Mouse (Mus musculus) ES-E14 (cell line): ENCODE results near the gene Nxph1. TPM values are rescaled to one million over a fixed set of nuclear protein-coding genes. Genes with fewer than 3 reads are reported as not detected.

Source experiments
- DNase-seq: peaks from one replicate; pipeline ENCODE4 v3.0.0-alpha.2; 2013; ENCODE audit warnings: low read depth, low spot score
- H3K27ac ChIP-seq: 2 replicates; pipeline ENCODE4 v1.5.1; 2012; ENCODE audit warnings: low read depth, mild to moderate bottlenecking, low read length, moderate library complexity, mixed read lengths; ENCODE audit not compliant: poor library complexity, insufficient read depth, severe bottlenecking
- H3K36me3 ChIP-seq: 2 replicates; pipeline ENCODE4 v1.6.1; 2012; ENCODE audit warnings: mild to moderate bottlenecking, low read length, moderate library complexity, mixed read lengths; ENCODE audit not compliant: control insufficient read depth, poor library complexity, insufficient read depth, severe bottlenecking
- H3K4me1 ChIP-seq, 2 experiments: fragments of 150-350 bp in 1 of 2; sonication (generic) in 1 of 2; 2 replicates each; pipeline ENCODE4 v1.6.1; 2012; ENCODE audit warnings: low read length in 2 of 2, mild to moderate bottlenecking in 1 of 2, mixed read lengths in 1 of 2; ENCODE audit not compliant: control insufficient read depth in 2 of 2, insufficient read depth in 2 of 2, poor library complexity in 1 of 2
- H3K4me3 ChIP-seq, 2 experiments: fragments of 150-350 bp in 1 of 2; sonication (generic) in 1 of 2; 2 replicates each; pipeline ENCODE4 v1.5.1; 2012; ENCODE audit warnings: low read length in 2 of 2, low read depth in 1 of 2, mild to moderate bottlenecking in 1 of 2, mixed read lengths in 1 of 2; ENCODE audit not compliant: insufficient read depth in 1 of 2, poor library complexity in 1 of 2, severe bottlenecking in 1 of 2
- H3K9ac ChIP-seq: 2 replicates; pipeline ENCODE4 v1.6.1; 2012; ENCODE audit warnings: low read depth, mild to moderate bottlenecking, low read length, mixed read lengths; ENCODE audit not compliant: poor library complexity, insufficient read depth, severe bottlenecking
- H3K9me3 ChIP-seq: fragments of 150-350 bp; sonication (generic); 2 replicates; pipeline ENCODE4 v1.6.1; 2012; ENCODE audit warnings: low read depth, mild to moderate bottlenecking, low read length; ENCODE audit not compliant: control insufficient read depth, insufficient read depth
- CHD2 ChIP-seq: IDR thresholded peaks from 2 replicates; pipeline ENCODE4 v1.6.1; 2014; ENCODE audit warnings: mild to moderate bottlenecking, low read depth, low read length, inconsistent platforms
- HCFC1 ChIP-seq: IDR thresholded peaks from 2 replicates; pipeline ENCODE4 v1.6.1; 2012; ENCODE audit warnings: low read length, inconsistent platforms, borderline replicate concordance; ENCODE audit not compliant: insufficient read depth
- MAFK ChIP-seq: IDR thresholded peaks from 2 replicates; pipeline ENCODE4 v1.6.1; 2014; ENCODE audit warnings: mild to moderate bottlenecking, low read depth, low read length, inconsistent platforms; ENCODE audit not compliant: insufficient read depth
- ZC3H11A ChIP-seq: IDR thresholded peaks from 2 replicates; pipeline ENCODE4 v1.6.1; 2012; ENCODE audit warnings: low read depth, mild to moderate bottlenecking, inconsistent platforms, low read length, borderline replicate concordance
- ZNF384 ChIP-seq: IDR thresholded peaks from 2 replicates; pipeline ENCODE4 v1.6.1; 2012; ENCODE audit warnings: low read depth, low read length, inconsistent platforms
- in situ Hi-C, 2 experiments: fragments of 600-800 bp; cut with MboI; formaldehyde crosslinking; loops; one replicate each; pipeline ENCODE4 v1.15.1; 2025; ENCODE audit warnings: low sequenced_read_pairs in 2 of 2, inconsistent platforms in 1 of 2; ENCODE audit not compliant: unreplicated experiment in 2 of 2
- total RNA-seq: library from RNA; depleted of rRNA; stranded (reverse); fragments of 300-350 nt; gene quantifications from 2 replicates; pipeline ENCODE4 v1.2.3, GENCODE M21; 2012

Gene Nxph1
- total RNA-seq, 1 experiment: not detected

GRCm38 (mm10) chr6:8948471-8949411, 510 bp downstream of the Nxph1 start:
- Histone ChIP-seq H3K9me3 (no peaks in the 10 kb centered on the region), H3K4me3 (peak overlapping the region; percentile 19 to 46), H3K4me1 (peaks cover 0 to 4% of the 10 kb centered on the region in 2 experiments; a peak in 1 of 4 replicates), H3K9ac (no peak overlapping the region), H3K36me3 (no peaks in the 10 kb centered on the region), H3K27ac (no peak overlapping the region)
- no peak for DNase-seq
- TF ChIP-seq ZNF384: no peak
- no peak for TF ChIP-seq HCFC1
- TF ChIP-seq ZC3H11A: no peak
- TF ChIP-seq CHD2: no peak
- TF ChIP-seq MAFK: no peak
- in situ Hi-C loops: loop anchor here in 1 of 2 experiments (25.0 kb wide), 1 partner anchor 289 kb away; no protein-coding TSS in a partner anchor

DNA sequence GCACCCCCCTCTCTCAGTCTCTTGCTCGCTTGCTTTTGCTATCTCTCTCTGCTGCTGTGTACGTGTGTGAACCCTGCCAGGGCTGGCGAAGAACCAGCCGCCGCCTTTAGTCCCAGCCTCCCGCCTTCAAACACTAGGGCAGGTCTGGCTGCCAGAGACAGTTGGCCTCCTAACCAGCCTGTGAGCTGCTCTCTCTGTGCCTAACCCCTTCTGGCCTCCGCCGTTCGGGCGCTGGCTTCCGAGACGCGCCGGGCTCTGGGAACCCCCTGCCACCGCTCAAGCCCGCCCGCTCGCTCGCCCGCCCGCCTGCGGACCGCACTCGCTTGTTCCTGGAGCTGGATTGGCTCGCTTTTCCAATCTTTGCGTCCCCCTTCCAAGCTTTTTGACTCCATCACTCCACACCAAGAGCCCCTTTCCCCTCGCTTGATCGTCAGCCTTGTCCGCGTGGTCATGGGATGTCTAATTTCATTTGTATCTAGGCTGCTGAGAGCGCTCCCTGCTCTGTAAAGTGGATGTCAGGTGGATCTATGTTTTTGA, 1.5 kb downstream of the Nxph1 start:
- Histone ChIP-seq H3K4me3 (peak overlapping the region; percentile 34 to 47; a peak in 3 of 4 replicates), H3K36me3 (no peaks in the 10 kb centered on the region), H3K9me3 (no peaks in the 10 kb centered on the region), H3K9ac (no peak overlapping the region), H3K27ac (no peak overlapping the region), H3K4me1 (peaks cover 0 to 4% of the 10 kb centered on the region in 2 experiments; a peak in 1 of 4 replicates)
- no peak for DNase-seq
- in situ Hi-C loops: loop anchor here in 1 of 2 experiments (25.0 kb wide), 1 partner anchor 288 kb away; no protein-coding TSS in a partner anchor
- TF ChIP-seq MAFK (no peak), ZC3H11A (no peak), HCFC1 (no peak), CHD2 (no peak), ZNF384 (no peak)

DNA sequence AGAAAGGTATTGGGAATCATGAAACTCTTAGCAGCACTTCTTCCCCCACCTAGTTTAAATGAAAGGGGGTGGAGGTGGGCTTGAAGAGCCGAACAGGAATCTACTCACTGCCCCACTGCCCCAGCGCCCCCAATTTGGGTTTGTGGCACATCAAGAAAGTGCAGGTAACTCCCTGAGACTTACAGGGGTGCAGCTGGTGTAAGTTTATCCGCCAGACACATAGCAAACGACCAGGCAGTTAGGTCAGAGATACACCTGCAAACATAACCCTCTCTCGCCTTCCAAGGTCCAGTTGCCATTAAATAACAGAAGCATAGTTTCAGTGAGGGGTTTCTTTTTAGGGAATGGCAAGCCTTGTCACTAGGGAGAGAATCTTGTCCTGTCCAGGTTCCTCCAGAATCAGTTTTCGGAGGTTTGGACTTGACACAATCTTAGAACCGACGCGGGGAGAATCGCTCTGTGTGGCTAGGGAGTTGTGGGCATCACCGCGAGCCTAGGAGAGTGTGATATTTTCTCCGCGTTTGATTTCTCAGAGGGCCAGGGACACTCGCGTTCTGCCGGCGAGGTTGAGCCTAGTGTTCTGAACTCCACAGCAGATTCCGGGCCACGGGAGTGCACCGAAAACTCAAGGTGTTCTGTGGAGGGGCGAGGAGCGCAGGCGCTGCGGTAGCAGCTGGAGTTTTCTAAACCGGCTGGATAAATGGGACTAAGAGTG, 2.5 kb downstream of the Nxph1 start:
- DNase-seq: no peak
- Histone ChIP-seq H3K4me3 (peak overlapping the region; percentile 67 to 81), H3K36me3 (no peaks in the 10 kb centered on the region), H3K4me1 (peaks cover 0 to 4% of the 10 kb centered on the region in 2 experiments; a peak in 2 of 4 replicates), H3K9me3 (no peaks in the 10 kb centered on the region), H3K27ac (no peak overlapping the region), H3K9ac (peak overlapping the region; percentile 63)
- TF ChIP-seq HCFC1: no peak
- no peak for TF ChIP-seq CHD2
- no peak for TF ChIP-seq MAFK
- no peak for TF ChIP-seq ZC3H11A
- TF ChIP-seq ZNF384: no peak
- in situ Hi-C loops: no loop called here

DNA sequence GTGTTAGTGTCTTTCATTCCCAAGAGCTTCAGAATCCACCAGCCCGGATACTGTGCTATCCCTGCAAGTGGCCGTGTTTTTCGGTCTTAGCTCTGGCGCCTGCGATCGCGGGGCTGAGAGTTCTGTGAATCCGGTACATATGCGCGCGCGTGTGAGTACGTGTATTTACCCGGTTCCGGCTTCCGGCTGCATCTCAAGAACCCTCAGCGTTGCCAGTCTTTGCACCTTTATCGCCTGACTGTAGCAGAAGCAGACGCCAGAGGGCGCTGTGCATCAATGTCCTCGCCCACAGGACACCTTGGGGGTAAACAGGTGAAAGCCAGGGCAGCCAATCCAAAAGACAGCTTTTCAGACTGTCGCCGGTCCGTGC, 3.1 kb downstream of the Nxph1 start:
- Histone ChIP-seq H3K4me3 (peak overlapping the region; percentile 67 to 81), H3K36me3 (no peaks in the 10 kb centered on the region), H3K4me1 (peaks cover 0 to 4% of the 10 kb centered on the region in 2 experiments; a peak in 2 of 4 replicates), H3K9ac (peak overlapping the region; percentile 63), H3K9me3 (no peaks in the 10 kb centered on the region), H3K27ac (no peak overlapping the region)
- in situ Hi-C loops: no loop called here
- DNase-seq: peak; percentile 82
- TF ChIP-seq ZNF384: no peak
- no peak for TF ChIP-seq CHD2
- TF ChIP-seq ZC3H11A: peak; percentile 70
